Mouse (Mus musculus): ENCODE measurements around the gene Ptp4a2. TPM values are rescaled to one million over a fixed set of nuclear protein-coding genes. Genes with fewer than 3 reads are reported as not detected.

The Ptp4a2 gene
- polyA plus RNA-seq, 1 experiment: 59.5 TPM

DNA sequence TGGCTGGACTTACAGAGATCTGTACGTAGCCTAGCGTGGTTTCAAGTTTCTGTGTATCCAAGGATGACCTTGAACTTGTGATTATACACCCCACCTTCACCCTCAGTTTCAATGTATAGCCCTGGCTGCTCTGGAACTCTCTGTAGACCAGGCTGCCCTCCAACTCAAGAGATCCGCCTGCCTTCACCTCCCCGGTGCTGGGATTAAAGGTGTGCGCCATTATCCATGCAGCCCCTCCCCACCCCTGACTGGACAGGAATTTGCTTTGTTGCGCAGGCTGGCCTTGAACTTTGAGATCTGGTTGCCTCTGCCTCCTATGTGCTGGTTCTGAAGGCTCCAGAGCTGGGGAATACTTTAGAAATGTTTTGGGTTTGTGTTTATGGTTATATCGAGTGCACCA lies 24.3 kb downstream of the Ptp4a2 start:
- TF ChIP-seq POLR2A (IDR thresholded peaks at IDR 0.05; ENCODE audit: control insufficient read depth, extremely low read depth, insufficient read depth, low read length, poor library complexity) (no peak), CTCF (IDR thresholded peaks at IDR 0.05; ENCODE audit: borderline replicate concordance, control insufficient read depth, extremely low read depth, insufficient read depth, low read length, poor library complexity) (no peak)
- H3K4me3 ChIP-seq (ENCODE audit: control insufficient read depth, insufficient read depth, low read length): no peak overlapping the region
- WGBS: 93% methylated on average over 7 of the region's 7 CpGs
- peaks cover 6% of the 10 kb centered on the region; the same call in 1 of the 2 replicates for H3K4me1 ChIP-seq (replicated peaks; ENCODE audit: control insufficient read depth, insufficient read depth, low read length)
- DNase-seq: no peak
- H3K27me3 ChIP-seq (ENCODE audit: control insufficient read depth, insufficient read depth, low read length): no peaks in the 10 kb centered on the region
- H3K36me3 ChIP-seq (ENCODE audit: control insufficient read depth, insufficient read depth, low read length): peaks cover 6% of the 10 kb centered on the region
- H3K27ac ChIP-seq (ENCODE audit: control insufficient read depth, insufficient read depth, low read length): no peak overlapping the region

DNA sequence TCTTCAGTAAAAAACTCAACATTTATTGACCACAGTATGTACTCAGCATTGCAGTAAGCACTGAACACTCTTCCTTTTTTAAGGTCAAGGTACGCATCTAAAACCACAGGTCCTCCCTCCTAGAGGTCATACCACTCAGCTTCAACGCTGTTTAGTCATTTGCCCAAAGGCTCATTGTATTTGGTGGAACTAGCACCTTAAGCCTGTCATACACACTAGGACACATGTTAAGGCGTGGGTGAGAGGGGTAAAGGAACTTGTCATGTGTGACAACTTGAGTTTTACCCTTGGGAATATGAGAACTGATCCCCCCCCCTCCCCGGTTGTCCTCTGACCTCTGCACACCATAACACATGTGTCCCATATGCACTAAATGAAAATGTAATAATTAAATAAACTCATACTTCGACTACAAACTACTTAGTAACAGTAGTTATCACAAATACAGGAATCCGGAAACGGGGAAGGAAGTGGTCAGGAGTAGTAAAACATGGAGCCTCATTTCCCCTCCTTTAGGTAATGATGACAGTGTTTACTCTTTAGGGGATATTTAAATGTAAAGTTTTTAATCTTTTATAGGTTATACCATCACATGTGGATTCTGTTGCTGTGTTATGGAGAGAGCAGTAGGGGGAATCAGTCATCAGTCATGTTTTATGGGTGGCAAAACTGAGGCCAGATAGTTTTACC lies 29.0 kb downstream of the Ptp4a2 start:
- WGBS: 70% methylated on average over 7 of the region's 7 CpGs
- Histone ChIP-seq H3K4me3 (ENCODE audit: control insufficient read depth, insufficient read depth, low read length) (no peak overlapping the region), H3K4me1 (replicated peaks; ENCODE audit: control insufficient read depth, insufficient read depth, low read length) (0 out of 2 replicates have a peak, but pooled peaks cover 2% of the 10 kb centered on the region), H3K27me3 (ENCODE audit: control insufficient read depth, insufficient read depth, low read length) (no peaks in the 10 kb centered on the region), H3K36me3 (ENCODE audit: control insufficient read depth, insufficient read depth, low read length) (peaks cover 53% of the 10 kb centered on the region), H3K27ac (ENCODE audit: control insufficient read depth, insufficient read depth, low read length) (no peak overlapping the region)
- no peak for DNase-seq
- no peak for TF ChIP-seq POLR2A (IDR thresholded peaks at IDR 0.05; ENCODE audit: control insufficient read depth, extremely low read depth, insufficient read depth, low read length, poor library complexity)
- TF ChIP-seq CTCF (IDR thresholded peaks at IDR 0.05; ENCODE audit: borderline replicate concordance, control insufficient read depth, extremely low read depth, insufficient read depth, low read length, poor library complexity): no peak

DNA sequence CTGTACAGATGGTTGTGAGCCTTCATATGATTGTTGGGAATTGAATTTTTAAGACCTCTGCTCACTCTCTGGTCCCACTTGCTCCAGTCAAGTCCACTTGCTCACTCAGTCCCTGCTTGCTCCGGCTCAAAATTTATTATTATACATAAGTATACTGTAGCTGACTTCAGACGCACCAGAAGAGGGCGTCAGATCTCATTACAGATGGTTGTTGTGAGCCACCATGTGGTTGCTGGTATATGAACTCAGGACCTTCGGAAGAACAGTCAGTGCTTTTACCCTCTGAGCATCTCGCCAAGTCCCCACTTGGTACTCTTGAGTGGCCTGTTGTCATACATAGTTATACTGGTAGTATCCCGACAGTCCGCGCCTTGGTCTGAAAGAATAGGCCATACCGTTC lies 35.8 kb downstream of the Ptp4a2 start:
- no peak overlapping the region for H3K27ac ChIP-seq (ENCODE audit: control insufficient read depth, insufficient read depth, low read length)
- H3K4me3 ChIP-seq (ENCODE audit: control insufficient read depth, insufficient read depth, low read length): no peak overlapping the region
- H3K27me3 ChIP-seq (ENCODE audit: control insufficient read depth, insufficient read depth, low read length): no peaks in the 10 kb centered on the region
- TF ChIP-seq POLR2A (IDR thresholded peaks at IDR 0.05; ENCODE audit: control insufficient read depth, extremely low read depth, insufficient read depth, low read length, poor library complexity): no peak
- TF ChIP-seq CTCF (IDR thresholded peaks at IDR 0.05; ENCODE audit: borderline replicate concordance, control insufficient read depth, extremely low read depth, insufficient read depth, low read length, poor library complexity): no peak
- peaks cover 80% of the 10 kb centered on the region for H3K36me3 ChIP-seq (ENCODE audit: control insufficient read depth, insufficient read depth, low read length)
- WGBS: 93% methylated on average over 9 of the region's 9 CpGs
- DNase-seq: no peak
- H3K4me1 ChIP-seq (replicated peaks; ENCODE audit: control insufficient read depth, insufficient read depth, low read length): no peaks in the 10 kb centered on the region

DNA sequence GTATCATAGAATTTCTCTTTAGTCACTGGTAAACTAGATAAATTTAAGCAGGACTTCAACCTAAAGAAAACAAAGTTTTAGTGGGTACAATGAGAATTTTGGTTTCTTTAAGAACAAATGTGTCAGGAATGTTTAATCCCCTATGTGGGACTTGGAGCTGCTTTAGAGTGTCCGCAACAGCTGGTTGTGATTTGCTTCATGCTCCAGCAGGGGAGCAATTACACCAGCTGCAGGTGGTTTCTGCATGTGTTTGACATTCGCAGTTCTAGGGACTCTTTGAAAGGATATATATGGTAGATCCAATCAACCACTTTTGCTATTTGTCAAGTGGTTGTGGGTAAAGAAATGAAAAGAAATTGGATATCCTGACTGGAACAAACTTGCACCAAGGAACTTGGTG lies 39.5 kb downstream of the Ptp4a2 start:
- TF ChIP-seq CTCF (IDR thresholded peaks at IDR 0.05; ENCODE audit: borderline replicate concordance, control insufficient read depth, extremely low read depth, insufficient read depth, low read length, poor library complexity) (no peak), POLR2A (IDR thresholded peaks at IDR 0.05; ENCODE audit: control insufficient read depth, extremely low read depth, insufficient read depth, low read length, poor library complexity) (no peak)
- no peaks in the 10 kb centered on the region for H3K4me1 ChIP-seq (replicated peaks; ENCODE audit: control insufficient read depth, insufficient read depth, low read length)
- no peak overlapping the region for H3K27ac ChIP-seq (ENCODE audit: control insufficient read depth, insufficient read depth, low read length)
- H3K27me3 ChIP-seq (ENCODE audit: control insufficient read depth, insufficient read depth, low read length): no peaks in the 10 kb centered on the region
- no peak for DNase-seq
- H3K4me3 ChIP-seq (ENCODE audit: control insufficient read depth, insufficient read depth, low read length): no peak overlapping the region
- peaks cover 46% of the 10 kb centered on the region for H3K36me3 ChIP-seq (ENCODE audit: control insufficient read depth, insufficient read depth, low read length)
- WGBS: 90% methylated on average over 2 of the region's 2 CpGs

DNA sequence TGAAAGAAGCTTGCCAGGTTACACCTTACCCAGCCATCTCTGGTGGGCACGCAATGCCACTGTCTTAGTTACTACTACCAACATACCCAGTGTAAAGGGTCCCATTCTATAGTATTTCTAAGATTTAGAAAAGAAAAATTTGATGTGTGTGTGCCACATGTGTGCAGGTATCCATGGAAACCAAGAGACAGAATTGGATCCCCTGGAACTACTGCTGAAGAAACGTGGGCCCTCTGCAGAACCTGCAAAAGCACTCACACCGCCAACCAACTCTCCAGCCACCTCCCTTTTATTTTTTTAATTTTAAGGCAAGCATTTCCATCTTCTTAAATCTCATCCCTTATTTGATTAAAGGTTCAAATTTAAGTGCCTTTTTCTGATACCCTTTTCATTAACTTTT lies 40.8 kb downstream of the Ptp4a2 start:
- Histone ChIP-seq H3K27me3 (ENCODE audit: control insufficient read depth, insufficient read depth, low read length) (no peaks in the 10 kb centered on the region), H3K4me1 (replicated peaks; ENCODE audit: control insufficient read depth, insufficient read depth, low read length) (no peaks in the 10 kb centered on the region), H3K36me3 (ENCODE audit: control insufficient read depth, insufficient read depth, low read length) (peaks cover 32% of the 10 kb centered on the region), H3K4me3 (ENCODE audit: control insufficient read depth, insufficient read depth, low read length) (no peak overlapping the region), H3K27ac (ENCODE audit: control insufficient read depth, insufficient read depth, low read length) (no peak overlapping the region)
- WGBS: 92% methylated on average over 3 of the region's 3 CpGs
- DNase-seq: no peak
- TF ChIP-seq CTCF (IDR thresholded peaks at IDR 0.05; ENCODE audit: borderline replicate concordance, control insufficient read depth, extremely low read depth, insufficient read depth, low read length, poor library complexity) (no peak), POLR2A (IDR thresholded peaks at IDR 0.05; ENCODE audit: control insufficient read depth, extremely low read depth, insufficient read depth, low read length, poor library complexity) (no peak)

DNA sequence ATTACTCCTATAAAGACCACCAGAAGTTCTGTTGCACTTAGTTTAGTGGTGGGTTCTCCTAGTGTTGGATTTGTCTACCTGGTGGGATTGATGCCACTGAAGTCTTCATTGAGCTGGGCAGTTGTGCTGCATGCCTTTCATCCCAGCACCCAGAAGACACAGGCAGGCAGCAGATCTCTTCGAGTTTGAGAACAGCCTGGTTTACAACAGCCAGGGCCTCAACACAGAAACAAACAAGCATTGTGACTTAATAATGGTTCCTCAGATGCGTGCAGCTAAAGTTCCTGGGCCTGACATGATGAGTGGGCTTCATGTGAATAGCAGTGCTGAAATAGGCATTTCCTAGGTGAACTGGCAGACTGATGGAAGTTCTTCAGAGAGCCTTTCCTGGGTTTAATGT lies 42.0 kb downstream of the Ptp4a2 start:
- H3K4me3 ChIP-seq (ENCODE audit: control insufficient read depth, insufficient read depth, low read length): no peak overlapping the region
- 78% methylated on average over 2 of the region's 2 CpGs for WGBS
- no peaks in the 10 kb centered on the region for H3K27me3 ChIP-seq (ENCODE audit: control insufficient read depth, insufficient read depth, low read length)
- H3K4me1 ChIP-seq (replicated peaks; ENCODE audit: control insufficient read depth, insufficient read depth, low read length): no peaks in the 10 kb centered on the region
- TF ChIP-seq POLR2A (IDR thresholded peaks at IDR 0.05; ENCODE audit: control insufficient read depth, extremely low read depth, insufficient read depth, low read length, poor library complexity) (no peak), CTCF (IDR thresholded peaks at IDR 0.05; ENCODE audit: borderline replicate concordance, control insufficient read depth, extremely low read depth, insufficient read depth, low read length, poor library complexity) (no peak)
- H3K36me3 ChIP-seq (ENCODE audit: control insufficient read depth, insufficient read depth, low read length): peaks cover 25% of the 10 kb centered on the region
- no peak overlapping the region for H3K27ac ChIP-seq (ENCODE audit: control insufficient read depth, insufficient read depth, low read length)
- no peak for DNase-seq

DNA sequence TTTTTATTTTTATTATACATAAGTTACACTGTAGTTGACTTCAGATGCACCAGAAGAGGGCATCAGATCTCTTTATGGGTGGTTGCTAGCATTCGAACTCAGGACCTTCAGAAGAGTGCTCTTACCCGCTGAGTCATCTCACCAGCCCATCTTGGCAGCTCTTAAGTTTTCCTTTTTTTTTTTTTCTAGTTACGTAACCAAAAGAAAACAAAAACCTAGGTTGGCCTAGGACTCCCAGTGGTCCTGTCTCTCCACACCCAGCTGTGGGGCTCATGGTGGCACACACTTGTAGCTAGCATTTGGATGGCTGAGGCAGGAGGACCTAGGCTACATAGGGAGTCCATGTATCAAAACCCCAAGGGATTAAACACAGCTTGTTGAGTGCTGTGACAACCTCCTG lies 43.0 kb downstream of the Ptp4a2 start:
- Histone ChIP-seq H3K27me3 (ENCODE audit: control insufficient read depth, insufficient read depth, low read length) (no peaks in the 10 kb centered on the region), H3K36me3 (ENCODE audit: control insufficient read depth, insufficient read depth, low read length) (peaks cover 17% of the 10 kb centered on the region), H3K4me3 (ENCODE audit: control insufficient read depth, insufficient read depth, low read length) (no peak overlapping the region), H3K4me1 (replicated peaks; ENCODE audit: control insufficient read depth, insufficient read depth, low read length) (no peaks in the 10 kb centered on the region), H3K27ac (ENCODE audit: control insufficient read depth, insufficient read depth, low read length) (no peak overlapping the region)
- no peak for DNase-seq
- TF ChIP-seq CTCF (IDR thresholded peaks at IDR 0.05; ENCODE audit: borderline replicate concordance, control insufficient read depth, extremely low read depth, insufficient read depth, low read length, poor library complexity) (no peak), POLR2A (IDR thresholded peaks at IDR 0.05; ENCODE audit: control insufficient read depth, extremely low read depth, insufficient read depth, low read length, poor library complexity) (no peak)
- WGBS: 85% methylated on average over 3 of the region's 3 CpGs

Data from thymus, adult 2 months (tissue).